Mouse (Mus musculus) MEL (cell line): Measurements from ENCODE around the gene Miga1.

Source experiments
- CHD2 ChIP-seq: IDR thresholded peaks from 2 replicates; pipeline ENCODE4 v1.6.1; 2011; ENCODE audit warnings: low read length, improper control_type of control experiment
- CTCF ChIP-seq, 3 experiments: IDR thresholded peaks in 2 of 3; conservative IDR thresholded peaks in 1 of 3; 2 replicates each; pipeline ENCODE4 v1.5.1; 2011 to 2012; ENCODE audit warnings: low read length in 3 of 3, low read depth in 2 of 3, mild to moderate bottlenecking in 2 of 3, improper control_type of control experiment in 1 of 3, inconsistent platforms in 1 of 3, mixed read lengths in 1 of 3, moderate library complexity in 1 of 3; ENCODE audit not compliant: control insufficient read depth in 1 of 3, insufficient read depth in 1 of 3, poor library complexity in 1 of 3, severe bottlenecking in 1 of 3
- ELF1 ChIP-seq: IDR thresholded peaks from 2 replicates; pipeline ENCODE4 v1.6.1; 2014; ENCODE audit warnings: low read depth, mild to moderate bottlenecking, inconsistent platforms, low read length, improper control_type of control experiment, moderate library complexity
- EP300 ChIP-seq, 2 experiments: IDR thresholded peaks; 2 replicates each; pipeline ENCODE4 v1.6.1; 2011; ENCODE audit warnings: improper control_type of control experiment in 2 of 2, low read length in 2 of 2, low read depth in 1 of 2, mild to moderate bottlenecking in 1 of 2
- ETS1 ChIP-seq: IDR thresholded peaks from 2 replicates; pipeline ENCODE4 v1.6.1; 2012; ENCODE audit warnings: low read depth, mild to moderate bottlenecking, inconsistent platforms, low read length, improper control_type of control experiment, moderate library complexity
- GATA1 ChIP-seq: IDR thresholded peaks from 2 replicates; pipeline ENCODE4 v1.6.1; 2011; ENCODE audit warnings: low read depth, low read length, improper control_type of control experiment
- HCFC1 ChIP-seq: IDR thresholded peaks from 2 replicates; pipeline ENCODE4 v1.6.1; 2012; ENCODE audit warnings: low read depth, mild to moderate bottlenecking, inconsistent platforms, low read length, improper control_type of control experiment, moderate library complexity
- MAFK ChIP-seq: IDR thresholded peaks from 2 replicates; pipeline ENCODE4 v1.6.1; 2011; ENCODE audit warnings: low read depth, mild to moderate bottlenecking, low read length, improper control_type of control experiment, borderline replicate concordance
- MEF2A ChIP-seq: IDR thresholded peaks from 2 replicates; pipeline ENCODE4 v1.6.1; 2014; ENCODE audit warnings: low read depth, mild to moderate bottlenecking, inconsistent platforms, low read length, improper control_type of control experiment; ENCODE audit not compliant: poor library complexity, insufficient replicate concordance, severe bottlenecking; ENCODE audit errors: extremely low read depth
- MYC ChIP-seq: IDR thresholded peaks from 2 replicates; pipeline ENCODE4 v1.6.1; 2011; ENCODE audit warnings: low read depth, mild to moderate bottlenecking, low read length, improper control_type of control experiment, moderate library complexity
- POLR2A ChIP-seq, 2 experiments: IDR thresholded peaks; 2 replicates each; pipeline ENCODE4 v1.6.1; 2011 to 2012; ENCODE audit warnings: low read length in 2 of 2, mild to moderate bottlenecking in 2 of 2, control low read depth in 1 of 2, improper control_type of control experiment in 1 of 2, low read depth in 1 of 2, moderate library complexity in 1 of 2; ENCODE audit not compliant: control insufficient read depth in 1 of 2, insufficient read depth in 1 of 2, poor library complexity in 1 of 2
- TBP ChIP-seq: IDR thresholded peaks from 2 replicates; pipeline ENCODE4 v1.8.0; 2011; ENCODE audit warnings: low read depth, low read length, improper control_type of control experiment
- ZC3H11A ChIP-seq: IDR thresholded peaks from 2 replicates; pipeline ENCODE4 v1.6.1; 2012; ENCODE audit warnings: low read depth, mild to moderate bottlenecking, inconsistent platforms, low read length, improper control_type of control experiment
- ZKSCAN1 ChIP-seq: IDR thresholded peaks from 2 replicates; pipeline ENCODE4 v1.6.1; 2012; ENCODE audit warnings: low read depth, mild to moderate bottlenecking, inconsistent platforms, low read length, improper control_type of control experiment, moderate library complexity

DNA sequence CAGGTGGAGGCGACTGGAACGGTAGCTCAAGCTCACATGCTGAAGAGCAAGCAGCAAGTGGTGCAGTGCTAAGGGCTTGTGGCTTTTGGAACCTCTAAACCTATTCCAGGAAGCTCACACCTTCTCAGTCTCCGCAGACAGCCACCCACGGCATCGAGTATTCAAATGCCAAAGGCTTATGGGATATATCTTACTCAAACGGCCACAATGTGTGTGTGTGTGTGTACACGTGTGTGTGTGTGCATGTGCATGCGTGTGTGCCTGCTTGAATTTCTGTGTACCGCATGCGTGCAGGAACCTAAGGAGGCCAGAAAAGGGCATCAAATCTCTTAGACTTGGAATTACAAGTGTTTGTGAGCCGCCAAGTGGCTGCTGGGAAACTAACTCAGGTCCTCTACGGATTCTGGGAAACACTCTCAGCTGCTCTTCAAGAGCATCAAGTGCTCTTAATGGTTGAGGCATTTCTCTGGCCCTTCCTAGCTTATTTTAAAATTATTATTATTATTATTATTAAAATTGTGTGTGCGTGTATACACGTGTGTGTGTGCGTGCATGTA lies 2.8 kb upstream of the Miga1 start:
- no peak for TF ChIP-seq CTCF (IDR thresholded peaks at IDR 0.05 in 2 of 3, conservative IDR thresholded peaks at IDR 0.05 in 1 of 3; ENCODE audit: control insufficient read depth in 1 of 3, insufficient read depth in 1 of 3, low read depth in 2 of 3, low read length in 3 of 3, poor library complexity in 1 of 3, severe bottlenecking in 1 of 3)
- TF ChIP-seq CHD2: no peak
- TF ChIP-seq ZKSCAN1: no peak
- no peak for TF ChIP-seq GATA1
- no peak for TF ChIP-seq MAFK
- no peak for TF ChIP-seq POLR2A (IDR thresholded peaks at IDR 0.05; ENCODE audit: control insufficient read depth in 1 of 2, insufficient read depth in 1 of 2, low read depth in 1 of 2, low read length in 2 of 2, poor library complexity in 1 of 2)
- no peak for TF ChIP-seq ETS1
- no peak for TF ChIP-seq ZC3H11A
- no peak for TF ChIP-seq ELF1
- no peak for TF ChIP-seq HCFC1
- no peak for TF ChIP-seq MYC
- no peak for TF ChIP-seq MEF2A
- TF ChIP-seq TBP: no peak
- TF ChIP-seq EP300 (IDR thresholded peaks at IDR 0.05; ENCODE audit: low read depth in 1 of 2, low read length in 2 of 2): no peak
